Mouse (Mus musculus): ENCODE measurements at regions not wholly inside any gene's neighbourhood (a gene's known extent, or its start where the extent isn't known, plus 50 kb on each side); places are given as distances from the start of the nearest gene placed in this dataset.
"Not testable (repeated sequence)": the region's sequence is repeated elsewhere in the genome, so short reads cannot be mapped to it uniquely, and the experiment has no call there.

DNA sequence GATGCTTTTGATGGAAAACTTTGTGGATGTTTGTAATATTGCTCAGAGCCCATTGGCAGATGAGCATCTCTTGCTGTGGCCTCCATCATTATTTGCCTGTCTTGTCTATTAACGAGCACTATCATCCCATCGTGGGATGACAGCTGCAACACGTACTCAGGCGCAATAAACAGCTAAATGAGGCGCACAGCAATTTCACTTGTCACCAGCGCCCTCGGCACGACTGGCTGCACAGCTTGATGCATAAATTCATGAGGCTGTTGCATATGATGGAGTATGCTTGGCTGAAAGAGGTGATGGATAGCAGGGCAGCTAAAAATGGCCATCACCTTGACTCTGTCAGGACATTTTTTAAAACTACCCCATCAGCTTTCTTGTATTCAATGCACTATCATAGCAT, 853.1 kb upstream of the Pou3f2 start:
- WGBS = 79% methylated on average over 8 of the region's 8 CpGs
- H3K4me3 ChIP-seq (ENCODE audit: low read depth, low read length) = no peak overlapping the region
- DNase-seq (ENCODE audit: low spot score) = no peak
- no peak for ATAC-seq (replicated peaks; ENCODE audit: insufficient number of reproducible peaks, low FRiP score, low TSS enrichment, low read depth)
- no peaks in the 10 kb centered on the region for H3K9me3 ChIP-seq (replicated peaks; ENCODE audit: control insufficient read depth, low read length)
- no peaks in the 10 kb centered on the region for H3K36me3 ChIP-seq (replicated peaks; ENCODE audit: control insufficient read depth, insufficient read depth, low read depth, low read length)
- no peak overlapping the region for H3K9ac ChIP-seq (replicated peaks; ENCODE audit: low read length)
- no peak overlapping the region for H3K27ac ChIP-seq (replicated peaks; ENCODE audit: low read depth, low read length)
- no peaks in the 10 kb centered on the region for H3K27me3 ChIP-seq (ENCODE audit: control insufficient read depth, insufficient read depth, low read length)
- no peaks in the 10 kb centered on the region for H3K4me1 ChIP-seq (ENCODE audit: control insufficient read depth, insufficient read depth, low read length)
- no peak overlapping the region for H3K4me2 ChIP-seq (ENCODE audit: low read depth, low read length)

DNA sequence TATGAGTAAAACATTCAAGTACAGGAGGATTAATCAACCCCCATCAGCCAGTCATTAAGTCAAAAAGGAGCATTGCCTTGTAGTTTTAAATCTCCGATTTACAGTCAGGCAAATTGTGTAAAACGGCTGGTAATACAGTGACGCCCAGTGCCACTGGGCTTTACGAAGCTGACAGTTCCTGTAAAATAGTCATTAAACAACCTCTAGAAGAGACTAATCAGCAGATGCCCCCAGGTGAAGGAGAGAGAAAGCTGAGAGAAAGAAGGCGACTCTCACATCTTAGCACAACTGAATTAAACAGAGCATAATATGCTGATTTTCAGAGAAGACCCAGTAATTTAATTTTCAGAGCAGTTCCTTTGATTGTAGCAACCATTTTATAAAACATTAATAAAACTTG, 850.3 kb upstream of the Pou3f2 start:
- ATAC-seq (replicated peaks; ENCODE audit: insufficient number of reproducible peaks, low FRiP score, low TSS enrichment, low read depth) = no peak
- Histone ChIP-seq H3K4me3 (ENCODE audit: low read depth, low read length) (no peak overlapping the region), H3K27ac (replicated peaks; ENCODE audit: low read depth, low read length) (no peak overlapping the region), H3K9me3 (replicated peaks; ENCODE audit: control insufficient read depth, low read length) (no peaks in the 10 kb centered on the region), H3K9ac (replicated peaks; ENCODE audit: low read length) (no peak overlapping the region), H3K36me3 (replicated peaks; ENCODE audit: control insufficient read depth, insufficient read depth, low read depth, low read length) (no peaks in the 10 kb centered on the region), H3K27me3 (ENCODE audit: control insufficient read depth, insufficient read depth, low read length) (no peaks in the 10 kb centered on the region), H3K4me1 (ENCODE audit: control insufficient read depth, insufficient read depth, low read length) (no peaks in the 10 kb centered on the region), H3K4me2 (ENCODE audit: low read depth, low read length) (no peak overlapping the region)
- no peak for DNase-seq (ENCODE audit: low spot score)
- WGBS = 75% methylated on average over 5 of the region's 5 CpGs

DNA sequence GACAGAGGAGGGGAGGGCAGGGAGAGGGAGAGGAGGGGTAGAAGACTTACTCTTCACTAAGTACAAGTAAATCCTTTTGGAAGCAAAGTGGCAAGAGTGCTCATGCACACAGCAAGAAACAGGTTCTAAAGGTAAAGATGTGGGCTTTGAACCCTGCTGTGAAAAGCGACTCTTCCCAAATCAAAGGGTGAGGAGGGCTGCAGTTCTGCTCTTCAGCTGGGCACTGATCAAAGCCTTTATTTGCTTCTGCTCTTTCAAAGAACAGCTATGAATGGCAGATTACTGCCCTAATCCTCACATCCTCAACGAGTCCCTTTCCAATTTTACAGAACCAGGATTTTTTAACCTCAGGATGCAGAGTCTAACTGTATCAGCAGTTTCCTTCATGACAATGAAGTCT, 812.5 kb upstream of the Pou3f2 start:
- Histone ChIP-seq H3K27ac (replicated peaks; ENCODE audit: low read depth, low read length) (no peak overlapping the region), H3K9me3 (replicated peaks; ENCODE audit: control insufficient read depth, low read length) (no peaks in the 10 kb centered on the region), H3K27me3 (ENCODE audit: control insufficient read depth, insufficient read depth, low read length) (no peaks in the 10 kb centered on the region), H3K4me2 (ENCODE audit: low read depth, low read length) (no peak overlapping the region), H3K4me1 (ENCODE audit: control insufficient read depth, insufficient read depth, low read length) (no peaks in the 10 kb centered on the region), H3K4me3 (ENCODE audit: low read depth, low read length) (no peak overlapping the region), H3K9ac (replicated peaks; ENCODE audit: low read length) (no peak overlapping the region), H3K36me3 (replicated peaks; ENCODE audit: control insufficient read depth, insufficient read depth, low read depth, low read length) (no peaks in the 10 kb centered on the region)
- DNase-seq (ENCODE audit: low spot score) = no peak
- 29% methylated on average over 2 of the region's 2 CpGs for WGBS
- no peak for ATAC-seq (replicated peaks; ENCODE audit: insufficient number of reproducible peaks, low FRiP score, low TSS enrichment, low read depth)

- H3K9ac ChIP-seq (replicated peaks; ENCODE audit: low read length) = no peak overlapping the region
- no peak for DNase-seq (ENCODE audit: low spot score)
- no peak overlapping the region for H3K27ac ChIP-seq (replicated peaks; ENCODE audit: low read depth, low read length)
- WGBS = 84% methylated on average over 6 of the region's 6 CpGs
- H3K4me1 ChIP-seq (ENCODE audit: control insufficient read depth, insufficient read depth, low read length) = no peaks in the 10 kb centered on the region
- no peak for ATAC-seq (replicated peaks; ENCODE audit: insufficient number of reproducible peaks, low FRiP score, low TSS enrichment, low read depth)
- no peak overlapping the region for H3K4me2 ChIP-seq (ENCODE audit: low read depth, low read length)
- no peaks in the 10 kb centered on the region for H3K27me3 ChIP-seq (ENCODE audit: control insufficient read depth, insufficient read depth, low read length)
- H3K9me3 ChIP-seq (replicated peaks; ENCODE audit: control insufficient read depth, low read length) = no peaks in the 10 kb centered on the region
- H3K4me3 ChIP-seq (ENCODE audit: low read depth, low read length) = no peak overlapping the region
- no peaks in the 10 kb centered on the region for H3K36me3 ChIP-seq (replicated peaks; ENCODE audit: control insufficient read depth, insufficient read depth, low read depth, low read length)
Observed at GRCm38 (mm10) chr4:23280087-23280486, 791.9 kb upstream of the Pou3f2 start.

DNA sequence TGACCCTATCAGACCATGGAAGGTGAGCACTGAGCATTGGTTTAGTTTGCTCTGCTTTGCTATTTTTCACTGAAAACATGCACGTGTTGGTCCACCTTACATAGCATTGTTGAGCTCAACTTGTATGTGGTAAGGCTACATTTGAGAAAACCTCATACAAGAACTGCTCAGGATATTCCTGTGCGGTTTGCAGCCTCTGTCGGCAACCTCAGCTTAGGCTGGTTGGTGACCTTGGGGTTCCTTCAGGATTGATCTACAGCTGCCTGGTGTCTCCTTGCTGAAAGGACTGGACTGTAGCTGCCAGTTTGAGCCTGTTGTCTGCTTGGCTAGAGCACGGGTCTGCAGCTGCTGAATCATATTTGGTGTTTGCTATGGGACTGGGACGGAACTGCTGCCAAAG, 787.0 kb upstream of the Pou3f2 start:
- DNase-seq (ENCODE audit: low spot score) (no peak), ATAC-seq (replicated peaks; ENCODE audit: insufficient number of reproducible peaks, low FRiP score, low TSS enrichment, low read depth) (no peak)
- H3K4me3 ChIP-seq (ENCODE audit: low read depth, low read length) = no peak overlapping the region
- no peak overlapping the region for H3K4me2 ChIP-seq (ENCODE audit: low read depth, low read length)
- no peak overlapping the region for H3K27ac ChIP-seq (replicated peaks; ENCODE audit: low read depth, low read length)
- H3K27me3 ChIP-seq (ENCODE audit: control insufficient read depth, insufficient read depth, low read length) = no peaks in the 10 kb centered on the region
- no peaks in the 10 kb centered on the region for H3K9me3 ChIP-seq (replicated peaks; ENCODE audit: control insufficient read depth, low read length)
- no peaks in the 10 kb centered on the region for H3K4me1 ChIP-seq (ENCODE audit: control insufficient read depth, insufficient read depth, low read length)
- H3K9ac ChIP-seq (replicated peaks; ENCODE audit: low read length) = no peak overlapping the region
- no peaks in the 10 kb centered on the region for H3K36me3 ChIP-seq (replicated peaks; ENCODE audit: control insufficient read depth, insufficient read depth, low read depth, low read length)
- WGBS = 78% methylated on average over 5 of the region's 5 CpGs

DNA sequence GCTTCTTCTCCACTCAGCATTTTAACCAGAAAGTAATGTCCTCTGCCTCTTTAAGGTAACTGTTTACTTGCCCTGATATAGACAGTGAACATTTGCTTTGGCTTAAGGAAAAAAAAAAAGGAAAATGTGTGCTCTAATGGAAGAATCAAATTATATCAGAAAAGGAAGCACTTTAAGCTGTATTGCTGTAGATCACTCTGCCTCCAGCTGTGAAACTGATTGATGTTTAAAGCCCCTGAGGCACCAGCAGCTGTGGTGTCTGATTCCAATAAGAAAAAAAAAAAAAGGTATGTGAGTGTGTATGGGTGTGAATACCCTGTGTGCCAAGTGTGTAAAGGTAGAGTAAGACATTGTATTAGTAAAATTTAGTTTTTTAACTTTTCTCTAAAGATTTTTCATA, 783.8 kb upstream of the Pou3f2 start:
- ATAC-seq (replicated peaks; ENCODE audit: insufficient number of reproducible peaks, low FRiP score, low TSS enrichment, low read depth) (no peak), DNase-seq (ENCODE audit: low spot score) (peak; percentile 19)
- Histone ChIP-seq H3K9ac (replicated peaks; ENCODE audit: low read length) (no peak overlapping the region), H3K4me2 (ENCODE audit: low read depth, low read length) (no peak overlapping the region), H3K36me3 (replicated peaks; ENCODE audit: control insufficient read depth, insufficient read depth, low read depth, low read length) (no peaks in the 10 kb centered on the region), H3K27me3 (ENCODE audit: control insufficient read depth, insufficient read depth, low read length) (no peaks in the 10 kb centered on the region), H3K27ac (replicated peaks; ENCODE audit: low read depth, low read length) (no peak overlapping the region), H3K4me1 (ENCODE audit: control insufficient read depth, insufficient read depth, low read length) (no peaks in the 10 kb centered on the region), H3K4me3 (ENCODE audit: low read depth, low read length) (no peak overlapping the region), H3K9me3 (replicated peaks; ENCODE audit: control insufficient read depth, low read length) (no peaks in the 10 kb centered on the region)

DNA sequence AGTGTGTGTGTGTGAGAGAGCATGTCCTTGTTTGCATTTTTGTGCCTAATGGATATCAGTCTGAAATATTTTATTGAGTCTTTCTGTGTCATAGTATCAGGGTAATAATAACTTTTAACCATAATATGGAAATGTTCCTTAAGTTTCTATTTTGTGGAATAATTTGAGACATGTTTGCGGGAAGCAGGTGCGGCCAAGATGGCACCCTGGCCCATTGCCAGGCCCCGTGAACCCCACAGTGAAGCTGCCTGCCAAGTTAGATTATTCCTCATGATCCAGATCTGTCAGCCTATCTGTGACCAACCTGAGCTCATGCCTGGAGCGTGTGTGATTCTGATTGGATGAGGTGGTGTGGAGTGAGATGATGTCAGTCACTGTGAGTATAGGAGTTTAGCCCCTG, 772.2 kb upstream of the Pou3f2 start:
- no peak for DNase-seq (ENCODE audit: low spot score)
- Histone ChIP-seq H3K9me3 (replicated peaks; ENCODE audit: control insufficient read depth, low read length) (no peaks in the 10 kb centered on the region), H3K4me3 (ENCODE audit: low read depth, low read length) (no peak overlapping the region), H3K27me3 (ENCODE audit: control insufficient read depth, insufficient read depth, low read length) (no peaks in the 10 kb centered on the region), H3K4me1 (ENCODE audit: control insufficient read depth, insufficient read depth, low read length) (no peaks in the 10 kb centered on the region), H3K36me3 (replicated peaks; ENCODE audit: control insufficient read depth, insufficient read depth, low read depth, low read length) (no peaks in the 10 kb centered on the region), H3K27ac (replicated peaks; ENCODE audit: low read depth, low read length) (no peak overlapping the region), H3K4me2 (ENCODE audit: low read depth, low read length) (no peak overlapping the region), H3K9ac (replicated peaks; ENCODE audit: low read length) (no peak overlapping the region)
- ATAC-seq (replicated peaks; ENCODE audit: insufficient number of reproducible peaks, low FRiP score, low TSS enrichment, low read depth) = no peak
- 87% methylated on average over 4 of the region's 4 CpGs for WGBS

GRCm38 (mm10) chr4:23234960-23235359, 746.8 kb upstream of the Pou3f2 start:
- Histone ChIP-seq H3K9ac (replicated peaks; ENCODE audit: low read length) (no peak overlapping the region), H3K27ac (replicated peaks; ENCODE audit: low read depth, low read length) (no peak overlapping the region), H3K4me2 (ENCODE audit: low read depth, low read length) (no peak overlapping the region), H3K4me3 (ENCODE audit: low read depth, low read length) (no peak overlapping the region), H3K27me3 (ENCODE audit: control insufficient read depth, insufficient read depth, low read length) (no peaks in the 10 kb centered on the region), H3K9me3 (replicated peaks; ENCODE audit: control insufficient read depth, low read length) (no peaks in the 10 kb centered on the region), H3K36me3 (replicated peaks; ENCODE audit: control insufficient read depth, insufficient read depth, low read depth, low read length) (no peaks in the 10 kb centered on the region), H3K4me1 (ENCODE audit: control insufficient read depth, insufficient read depth, low read length) (no peaks in the 10 kb centered on the region)
- WGBS = 25% methylated on average over 1 of the region's 1 CpGs
- ATAC-seq (replicated peaks; ENCODE audit: insufficient number of reproducible peaks, low FRiP score, low TSS enrichment, low read depth) = no peak
- no peak for DNase-seq (ENCODE audit: low spot score)

GRCm38 (mm10) chr4:23194756-23195155, 706.6 kb upstream of the Pou3f2 start:
- H3K4me3 ChIP-seq (ENCODE audit: low read depth, low read length); DNase-seq (ENCODE audit: low spot score); H3K27ac ChIP-seq (replicated peaks; ENCODE audit: low read depth, low read length); H3K9ac ChIP-seq (replicated peaks; ENCODE audit: low read length); H3K36me3 ChIP-seq (replicated peaks; ENCODE audit: control insufficient read depth, insufficient read depth, low read depth, low read length); H3K4me2 ChIP-seq (ENCODE audit: low read depth, low read length); ATAC-seq (replicated peaks; ENCODE audit: insufficient number of reproducible peaks, low FRiP score, low TSS enrichment, low read depth); H3K9me3 ChIP-seq (replicated peaks; ENCODE audit: control insufficient read depth, low read length); H3K27me3 ChIP-seq (ENCODE audit: control insufficient read depth, insufficient read depth, low read length); H3K4me1 ChIP-seq (ENCODE audit: control insufficient read depth, insufficient read depth, low read length): not testable (repeated sequence)
- WGBS = 94% methylated on average over 1 of the region's 1 CpGs

Data from embryonic facial prominence, embryonic 11.5 days (tissue).